Mouse (Mus musculus): ENCODE measurements around the gene Dapk3. TPM values are rescaled to one million over a fixed set of nuclear protein-coding genes. Genes with fewer than 3 reads are reported as not detected.
"Not testable (repeated sequence)": the region's sequence is repeated elsewhere in the genome, so short reads cannot be mapped to it uniquely, and the experiment has no call there.

The Dapk3 gene
- polyA plus RNA-seq, 1 experiment from 2014 or later: 43.3 TPM

DNA sequence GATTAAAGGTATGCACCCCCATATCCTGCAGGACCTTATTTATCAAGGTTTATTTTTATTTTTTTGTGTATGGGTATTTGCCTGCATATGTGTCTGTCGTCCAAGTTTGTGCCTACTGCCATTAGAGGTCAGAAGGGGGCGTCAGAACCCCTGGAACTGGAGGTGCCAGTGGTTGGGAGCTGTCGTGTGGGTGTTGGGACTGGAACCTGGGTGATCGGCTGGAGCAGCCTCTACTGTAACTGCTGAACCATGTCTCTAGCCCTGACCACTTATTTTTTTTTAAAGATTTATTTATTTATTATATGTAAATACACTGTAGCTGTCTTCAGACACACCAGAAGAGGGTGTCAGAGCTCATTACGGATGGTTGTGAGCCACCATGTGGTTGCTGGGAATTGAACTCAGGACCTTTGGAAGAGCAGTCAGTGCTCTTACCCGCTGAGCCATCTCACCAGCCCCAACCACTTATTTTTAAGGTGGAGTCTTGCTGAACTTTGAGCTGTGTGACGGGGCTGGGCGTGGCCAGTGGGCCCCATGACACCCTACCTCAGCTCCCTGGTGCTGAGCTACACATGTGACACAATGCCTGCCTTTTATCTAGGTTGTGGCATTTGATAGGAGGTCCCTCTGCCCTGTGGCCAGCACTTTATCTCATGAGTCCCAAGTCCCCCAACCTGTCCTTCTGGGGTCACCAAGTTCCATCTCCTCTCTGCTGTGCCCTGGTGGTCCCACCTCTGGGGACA lies 20.3 kb downstream of the Dapk3 start:
- no peaks in the 10 kb centered on the region for H3K36me3 ChIP-seq (ENCODE audit: insufficient read depth, low read length)
- no peak overlapping the region for H3K9ac ChIP-seq (ENCODE audit: low read depth, low read length)
- no peak for DNase-seq (ENCODE audit: low spot score)
- H3K4me3 ChIP-seq (replicated peaks; ENCODE audit: low read depth, low read length): no peak overlapping the region
- 66% methylated on average over 8 of the region's 8 CpGs for WGBS
- ATAC-seq (replicated peaks; ENCODE audit: low FRiP score, low read depth): peak; percentile 35; the same call in 1 of the 2 replicates
- TF ChIP-seq CTCF (IDR thresholded peaks at IDR 0.05; ENCODE audit: low read depth): no peak
- H3K27me3 ChIP-seq (ENCODE audit: insufficient read depth, low read length): no peaks in the 10 kb centered on the region
- H3K27ac ChIP-seq: no peak overlapping the region
- H3K4me1 ChIP-seq (replicated peaks; ENCODE audit: insufficient read depth, low read length): no peaks in the 10 kb centered on the region
- H3K4me2 ChIP-seq (ENCODE audit: low read length): no peak overlapping the region
- no peaks in the 10 kb centered on the region for H3K9me3 ChIP-seq (replicated peaks; ENCODE audit: low read length)

GRCm38 (mm10) chr10:81204137-81204536 lies 21.3 kb downstream of the Dapk3 start:
- no peak overlapping the region for H3K4me2 ChIP-seq (ENCODE audit: low read length)
- H3K9me3 ChIP-seq (replicated peaks; ENCODE audit: low read length): no peaks in the 10 kb centered on the region
- H3K4me1 ChIP-seq (replicated peaks; ENCODE audit: insufficient read depth, low read length): no peaks in the 10 kb centered on the region
- DNase-seq (ENCODE audit: low spot score) (no peak), ATAC-seq (replicated peaks; ENCODE audit: low FRiP score, low read depth) (0 out of 2 replicates have a peak, but pooled peaks have one; percentile 2)
- H3K27me3 ChIP-seq (ENCODE audit: insufficient read depth, low read length): no peaks in the 10 kb centered on the region
- WGBS: 68% methylated on average over 4 of the region's 4 CpGs
- no peak overlapping the region for H3K4me3 ChIP-seq (replicated peaks; ENCODE audit: low read depth, low read length)
- TF ChIP-seq CTCF (IDR thresholded peaks at IDR 0.05; ENCODE audit: low read depth): no peak
- H3K27ac ChIP-seq: no peak overlapping the region
- no peak overlapping the region for H3K9ac ChIP-seq (ENCODE audit: low read depth, low read length)
- H3K36me3 ChIP-seq (ENCODE audit: insufficient read depth, low read length): no peaks in the 10 kb centered on the region

DNA sequence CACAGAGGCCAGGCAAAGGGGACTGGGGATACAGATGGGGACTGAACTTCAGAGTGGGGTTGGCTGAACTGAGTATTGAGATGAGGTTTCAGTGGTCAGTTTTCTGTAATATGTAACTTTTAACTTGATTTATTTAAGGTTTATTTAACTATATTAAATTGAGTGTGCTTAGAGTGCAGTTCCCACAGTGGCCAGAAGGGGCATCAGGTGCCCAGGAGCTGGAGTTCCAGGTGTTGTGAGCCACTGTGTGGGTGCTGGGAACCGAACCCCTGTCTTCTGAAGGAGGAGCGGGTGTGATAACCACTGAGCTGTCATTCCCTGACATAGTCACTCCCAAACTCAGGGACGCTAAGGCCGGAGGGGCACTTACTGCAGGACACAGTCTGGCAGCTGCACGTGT lies 27.3 kb downstream of the Dapk3 start:
- whole genome bisulfite sequencing: over 99% methylated on average over 5 of the region's 5 CpGs
- H3K4me1 ChIP-seq (replicated peaks; ENCODE audit: insufficient read depth, low read length): no peaks in the 10 kb centered on the region
- H3K4me3 ChIP-seq (replicated peaks; ENCODE audit: low read depth, low read length): no peak overlapping the region
- no peaks in the 10 kb centered on the region for H3K36me3 ChIP-seq (ENCODE audit: insufficient read depth, low read length)
- no peak overlapping the region for H3K9ac ChIP-seq (ENCODE audit: low read depth, low read length)
- peak; percentile 40; the same call in 1 of the 2 replicates for TF ChIP-seq CTCF (IDR thresholded peaks at IDR 0.05; ENCODE audit: low read depth)
- DNase-seq (ENCODE audit: low spot score): no peak
- no peak for ATAC-seq (replicated peaks; ENCODE audit: low FRiP score, low read depth)
- H3K27ac ChIP-seq: no peak overlapping the region
- no peak overlapping the region for H3K4me2 ChIP-seq (ENCODE audit: low read length)
- no peaks in the 10 kb centered on the region for H3K9me3 ChIP-seq (replicated peaks; ENCODE audit: low read length)
- no peaks in the 10 kb centered on the region for H3K27me3 ChIP-seq (ENCODE audit: insufficient read depth, low read length)

DNA sequence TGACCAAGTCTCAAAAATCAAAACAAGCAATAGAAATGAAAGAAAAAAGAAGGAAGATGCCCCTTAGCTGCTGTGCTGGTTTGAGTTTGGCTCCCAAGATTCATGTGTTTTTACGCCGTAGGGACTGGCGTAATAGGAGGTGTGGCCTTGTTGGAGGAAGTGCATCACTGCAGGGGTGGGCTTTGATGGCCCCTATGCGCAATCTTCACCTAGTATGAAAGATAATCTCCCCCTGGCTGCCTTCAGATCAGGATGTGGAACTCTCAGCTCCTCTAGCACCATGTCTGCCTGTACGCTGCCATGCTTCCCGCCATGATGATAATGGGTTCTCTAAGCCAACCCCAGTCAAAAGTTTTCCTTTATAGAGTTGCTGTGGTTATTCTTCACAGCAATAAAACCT lies 33.5 kb downstream of the Dapk3 start:
- TF ChIP-seq CTCF (IDR thresholded peaks at IDR 0.05; ENCODE audit: low read depth): no peak
- no peak overlapping the region for H3K4me2 ChIP-seq (ENCODE audit: low read length)
- H3K27me3 ChIP-seq (ENCODE audit: insufficient read depth, low read length): no peaks in the 10 kb centered on the region
- ATAC-seq (replicated peaks; ENCODE audit: low FRiP score, low read depth): no peak
- no peaks in the 10 kb centered on the region for H3K4me1 ChIP-seq (replicated peaks; ENCODE audit: insufficient read depth, low read length)
- WGBS: 90% methylated on average over 6 of the region's 6 CpGs
- H3K27ac ChIP-seq: no peak overlapping the region
- DNase-seq (ENCODE audit: low spot score): no peak
- no peaks in the 10 kb centered on the region for H3K9me3 ChIP-seq (replicated peaks; ENCODE audit: low read length)
- no peak overlapping the region for H3K4me3 ChIP-seq (replicated peaks; ENCODE audit: low read depth, low read length)
- H3K9ac ChIP-seq (ENCODE audit: low read depth, low read length): no peak overlapping the region
- H3K36me3 ChIP-seq (ENCODE audit: insufficient read depth, low read length): no peaks in the 10 kb centered on the region

DNA sequence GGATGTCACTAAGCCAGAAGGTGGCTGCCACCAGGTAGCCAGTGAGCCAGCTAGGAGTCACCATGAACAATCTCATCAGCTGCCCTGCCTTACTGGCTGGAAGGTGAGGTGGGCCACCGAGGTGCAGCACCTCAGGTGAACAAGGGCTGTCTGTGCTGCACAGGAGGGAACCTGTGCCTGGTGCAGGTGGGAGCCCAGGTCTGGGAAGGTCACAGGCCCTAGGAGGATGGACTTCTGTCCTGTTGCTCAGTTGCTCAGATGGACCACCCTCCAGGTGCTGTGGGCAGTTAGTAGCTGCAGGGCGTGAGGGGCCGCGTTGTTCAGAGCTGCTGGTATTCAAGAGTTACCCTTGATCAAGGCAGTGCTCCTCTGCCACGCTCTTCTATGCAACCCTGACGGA lies 34.0 kb downstream of the Dapk3 start:
- DNase-seq (ENCODE audit: low spot score) (no peak), ATAC-seq (replicated peaks; ENCODE audit: low FRiP score, low read depth) (no peak)
- Histone ChIP-seq H3K4me3 (replicated peaks; ENCODE audit: low read depth, low read length) (no peak overlapping the region), H3K9ac (ENCODE audit: low read depth, low read length) (no peak overlapping the region), H3K9me3 (replicated peaks; ENCODE audit: low read length) (no peaks in the 10 kb centered on the region), H3K4me1 (replicated peaks; ENCODE audit: insufficient read depth, low read length) (no peaks in the 10 kb centered on the region), H3K27ac (no peak overlapping the region), H3K4me2 (ENCODE audit: low read length) (no peak overlapping the region), H3K36me3 (ENCODE audit: insufficient read depth, low read length) (no peaks in the 10 kb centered on the region), H3K27me3 (ENCODE audit: insufficient read depth, low read length) (no peaks in the 10 kb centered on the region)
- WGBS: 82% methylated on average over 6 of the region's 6 CpGs
- TF ChIP-seq CTCF (IDR thresholded peaks at IDR 0.05; ENCODE audit: low read depth): no peak

DNA sequence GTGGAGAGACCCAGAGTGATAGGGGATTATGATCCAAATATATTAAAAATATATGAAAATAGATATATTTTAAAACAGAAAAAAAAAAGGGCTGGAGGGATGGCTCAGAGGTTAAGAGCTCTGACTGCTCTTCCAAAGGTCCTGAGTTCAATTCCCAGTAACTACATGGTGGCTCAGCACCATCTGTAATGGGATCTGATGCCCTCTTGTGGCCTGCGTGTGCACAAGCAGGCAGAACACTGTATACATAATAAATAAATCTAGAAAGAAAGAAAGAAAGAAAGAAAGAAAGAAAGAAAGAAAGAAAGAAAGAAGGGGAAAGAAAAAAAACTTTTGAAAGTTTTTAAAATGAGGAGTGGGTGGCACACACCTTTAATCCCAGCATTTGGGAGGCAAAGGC lies 34.5 kb downstream of the Dapk3 start:
- H3K4me1 ChIP-seq (replicated peaks; ENCODE audit: insufficient read depth, low read length); ATAC-seq (replicated peaks; ENCODE audit: low FRiP score, low read depth); H3K27ac ChIP-seq; H3K27me3 ChIP-seq (ENCODE audit: insufficient read depth, low read length); H3K36me3 ChIP-seq (ENCODE audit: insufficient read depth, low read length); H3K9ac ChIP-seq (ENCODE audit: low read depth, low read length); H3K9me3 ChIP-seq (replicated peaks; ENCODE audit: low read length); H3K4me3 ChIP-seq (replicated peaks; ENCODE audit: low read depth, low read length); H3K4me2 ChIP-seq (ENCODE audit: low read length): not testable (repeated sequence)
- TF ChIP-seq CTCF (IDR thresholded peaks at IDR 0.05; ENCODE audit: low read depth): peak; percentile 67
- DNase-seq (ENCODE audit: low spot score): peak; percentile 27
- 19% methylated on average over 1 of the region's 1 CpGs for WGBS

DNA sequence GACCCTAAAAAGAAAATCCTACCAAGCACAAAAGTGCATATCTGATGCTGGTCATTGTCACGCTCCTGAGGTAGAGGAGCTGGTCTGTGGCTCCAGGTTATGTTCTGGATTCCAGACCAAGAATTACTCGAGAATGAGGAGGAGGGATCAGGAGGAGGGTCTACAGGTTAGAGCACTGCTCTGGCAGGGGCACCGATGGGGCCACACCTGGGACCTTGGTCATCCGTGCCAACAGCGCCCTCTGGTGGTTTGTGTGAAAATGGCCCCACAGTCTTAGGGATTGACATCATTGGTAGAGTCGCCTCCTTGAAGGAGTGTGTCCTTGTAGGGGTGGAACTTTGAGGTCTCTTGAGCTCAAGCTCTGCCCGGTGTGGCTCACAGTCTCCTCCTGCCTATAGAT lies 35.2 kb downstream of the Dapk3 start:
- WGBS: 34% methylated on average over 7 of the region's 7 CpGs
- Histone ChIP-seq H3K9ac (ENCODE audit: low read depth, low read length) (no peak overlapping the region), H3K9me3 (replicated peaks; ENCODE audit: low read length) (no peaks in the 10 kb centered on the region), H3K27ac (no peak overlapping the region), H3K36me3 (ENCODE audit: insufficient read depth, low read length) (no peaks in the 10 kb centered on the region), H3K4me1 (replicated peaks; ENCODE audit: insufficient read depth, low read length) (no peaks in the 10 kb centered on the region), H3K27me3 (ENCODE audit: insufficient read depth, low read length) (no peaks in the 10 kb centered on the region), H3K4me2 (ENCODE audit: low read length) (no peak overlapping the region), H3K4me3 (replicated peaks; ENCODE audit: low read depth, low read length) (no peak overlapping the region)
- peak; percentile 62 for DNase-seq (ENCODE audit: low spot score)
- peak; percentile 86 for TF ChIP-seq CTCF (IDR thresholded peaks at IDR 0.05; ENCODE audit: low read depth)
- peak; percentile 79 for ATAC-seq (replicated peaks; ENCODE audit: low FRiP score, low read depth)

Measured in kidney, postnatal 0 days (tissue).